Mouse (Mus musculus): ENCODE measurements at regions not wholly inside any gene's neighbourhood (a gene's known extent, or its start where the extent isn't known, plus 50 kb on each side); places are given as distances from the start of the nearest gene placed in this dataset.

DNA sequence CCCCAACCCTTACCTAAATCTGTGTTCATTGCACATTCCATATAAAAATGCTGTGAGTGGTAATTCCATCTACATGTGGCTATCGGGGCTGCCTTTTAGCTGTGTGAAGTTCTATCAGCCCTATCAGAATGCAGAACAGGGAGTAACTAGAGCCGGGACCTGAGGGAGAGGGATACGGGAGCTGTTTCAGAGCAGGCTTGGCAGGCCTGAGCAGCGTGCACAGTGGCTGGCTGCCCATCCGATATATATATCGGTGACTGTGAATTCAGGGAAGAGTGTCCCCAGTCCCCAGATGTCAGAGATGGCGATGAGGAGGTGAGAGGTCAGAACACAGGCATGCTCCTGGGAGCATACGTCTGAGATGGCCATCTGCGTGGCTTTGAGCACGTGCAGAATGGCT lies 79.0 kb downstream of the Arl4c start:
- Histone ChIP-seq H3K36me3 (ENCODE audit: control insufficient read depth, insufficient read depth) (no peaks in the 10 kb centered on the region), H3K27me3 (ENCODE audit: control insufficient read depth, insufficient read depth, insufficient read length) (no peaks in the 10 kb centered on the region), H3K4me3 (ENCODE audit: insufficient read depth, poor library complexity, severe bottlenecking) (no peak overlapping the region), H3ac (ENCODE audit: control insufficient read depth, insufficient read length, low read depth) (no peak overlapping the region), H3K79me3 (ENCODE audit: low read depth) (no peaks in the 10 kb centered on the region), H3K79me2 (ENCODE audit: control insufficient read depth, insufficient read depth) (no peaks in the 10 kb centered on the region)
- TF ChIP-seq USF1 (IDR thresholded peaks at IDR 0.05; ENCODE audit: low read depth), result no peak
- TF ChIP-seq MYOD1 (IDR thresholded peaks at IDR 0.05; ENCODE audit: control insufficient read depth, insufficient read length, low read depth), result no peak
- TF ChIP-seq MYOG (IDR thresholded peaks at IDR 0.05; ENCODE audit: control insufficient read depth, extremely low read depth, insufficient read length), result no peak
- TF ChIP-seq CEBPB (IDR thresholded peaks at IDR 0.05; ENCODE audit: low read depth), result no peak

GRCm38 (mm10) chr1:88622356-88622755 lies 79.7 kb downstream of the Arl4c start:
- no peak for TF ChIP-seq CEBPB (IDR thresholded peaks at IDR 0.05; ENCODE audit: low read depth)
- no peak for TF ChIP-seq MYOG (IDR thresholded peaks at IDR 0.05; ENCODE audit: control insufficient read depth, extremely low read depth, insufficient read length)
- no peak for TF ChIP-seq USF1 (IDR thresholded peaks at IDR 0.05; ENCODE audit: low read depth)
- TF ChIP-seq CTCF (IDR thresholded peaks at IDR 0.05; ENCODE audit: control insufficient read depth, insufficient read depth, insufficient read length), result no peak
- TF ChIP-seq MYOD1 (IDR thresholded peaks at IDR 0.05; ENCODE audit: control insufficient read depth, insufficient read length, low read depth), result no peak
- no peak for TF ChIP-seq FOSL1 (IDR thresholded peaks at IDR 0.05; ENCODE audit: insufficient read depth, low read length, poor library complexity, severe bottlenecking)
- TF ChIP-seq MAX (IDR thresholded peaks at IDR 0.05), result no peak
- H3K4me3 ChIP-seq (ENCODE audit: insufficient read depth, poor library complexity, severe bottlenecking), result no peak overlapping the region
- H3K79me3 ChIP-seq (ENCODE audit: low read depth), result no peaks in the 10 kb centered on the region
- no peaks in the 10 kb centered on the region for H3K27me3 ChIP-seq (ENCODE audit: control insufficient read depth, insufficient read depth, insufficient read length)
- H3K79me2 ChIP-seq (ENCODE audit: control insufficient read depth, insufficient read depth), result no peaks in the 10 kb centered on the region
- no peaks in the 10 kb centered on the region for H3K36me3 ChIP-seq (ENCODE audit: control insufficient read depth, insufficient read depth)
- H3ac ChIP-seq (ENCODE audit: control insufficient read depth, insufficient read length, low read depth), result no peak overlapping the region

DNA sequence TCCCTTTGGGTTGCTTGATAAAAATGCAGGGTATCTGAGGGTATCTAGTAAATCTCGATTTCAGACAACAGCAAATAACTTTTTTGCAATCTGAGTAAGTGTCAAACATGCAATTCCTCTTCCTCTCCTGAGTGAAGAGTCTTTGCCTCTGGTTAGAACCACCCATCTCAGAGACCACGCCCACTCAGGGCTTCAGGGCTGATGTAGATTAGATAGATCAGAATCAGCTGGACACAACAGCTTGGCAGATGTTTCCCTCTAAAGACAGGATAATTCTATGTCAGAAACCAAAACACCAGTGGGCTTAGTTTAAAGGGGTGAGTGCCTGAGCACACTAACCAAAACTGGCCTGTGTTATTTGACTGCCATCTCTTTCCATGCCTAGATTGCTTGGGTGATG lies 80.8 kb downstream of the Arl4c start:
- Histone ChIP-seq H3K27me3 (ENCODE audit: control insufficient read depth, insufficient read depth, insufficient read length) (no peaks in the 10 kb centered on the region), H3K36me3 (ENCODE audit: control insufficient read depth, insufficient read depth) (no peaks in the 10 kb centered on the region), H3K79me2 (ENCODE audit: control insufficient read depth, insufficient read depth) (no peaks in the 10 kb centered on the region), H3K4me3 (ENCODE audit: insufficient read depth, poor library complexity, severe bottlenecking) (no peak overlapping the region), H3ac (ENCODE audit: control insufficient read depth, insufficient read length, low read depth) (no peak overlapping the region), H3K79me3 (ENCODE audit: low read depth) (no peaks in the 10 kb centered on the region)
- TF ChIP-seq FOSL1 (IDR thresholded peaks at IDR 0.05; ENCODE audit: insufficient read depth, low read length, poor library complexity, severe bottlenecking) (no peak), USF1 (IDR thresholded peaks at IDR 0.05; ENCODE audit: low read depth) (no peak), CTCF (IDR thresholded peaks at IDR 0.05; ENCODE audit: control insufficient read depth, insufficient read depth, insufficient read length) (no peak), MYOD1 (IDR thresholded peaks at IDR 0.05; ENCODE audit: control insufficient read depth, insufficient read length, low read depth) (no peak), MAX (IDR thresholded peaks at IDR 0.05) (no peak), CEBPB (IDR thresholded peaks at IDR 0.05; ENCODE audit: low read depth) (no peak), MYOG (IDR thresholded peaks at IDR 0.05; ENCODE audit: control insufficient read depth, extremely low read depth, insufficient read length) (no peak)

- Histone ChIP-seq H3ac (ENCODE audit: control insufficient read depth, insufficient read length, low read depth) (no peak overlapping the region), H3K36me3 (ENCODE audit: control insufficient read depth, insufficient read depth) (no peaks in the 10 kb centered on the region), H3K4me3 (ENCODE audit: insufficient read depth, poor library complexity, severe bottlenecking) (no peak overlapping the region), H3K79me2 (ENCODE audit: control insufficient read depth, insufficient read depth) (no peaks in the 10 kb centered on the region), H3K27me3 (ENCODE audit: control insufficient read depth, insufficient read depth, insufficient read length) (no peaks in the 10 kb centered on the region), H3K79me3 (ENCODE audit: low read depth) (no peaks in the 10 kb centered on the region)
- no peak for TF ChIP-seq MAX (IDR thresholded peaks at IDR 0.05)
- TF ChIP-seq MYOG (IDR thresholded peaks at IDR 0.05; ENCODE audit: control insufficient read depth, extremely low read depth, insufficient read length), result no peak
- no peak for TF ChIP-seq USF1 (IDR thresholded peaks at IDR 0.05; ENCODE audit: low read depth)
- TF ChIP-seq CEBPB (IDR thresholded peaks at IDR 0.05; ENCODE audit: low read depth), result no peak
- TF ChIP-seq MYOD1 (IDR thresholded peaks at IDR 0.05; ENCODE audit: control insufficient read depth, insufficient read length, low read depth), result no peak
- no peak for TF ChIP-seq CTCF (IDR thresholded peaks at IDR 0.05; ENCODE audit: control insufficient read depth, insufficient read depth, insufficient read length)
- no peak for TF ChIP-seq FOSL1 (IDR thresholded peaks at IDR 0.05; ENCODE audit: insufficient read depth, low read length, poor library complexity, severe bottlenecking)
These were observed 89.0 kb downstream of the Arl4c start for GRCm38 (mm10) chr1:88613007-88613406.

GRCm38 (mm10) chr1:88611241-88611640 lies 90.8 kb downstream of the Arl4c start:
- Histone ChIP-seq H3K79me3 (ENCODE audit: low read depth) (no peaks in the 10 kb centered on the region), H3K36me3 (ENCODE audit: control insufficient read depth, insufficient read depth) (no peaks in the 10 kb centered on the region), H3ac (ENCODE audit: control insufficient read depth, insufficient read length, low read depth) (no peak overlapping the region), H3K4me3 (ENCODE audit: insufficient read depth, poor library complexity, severe bottlenecking) (no peak overlapping the region), H3K79me2 (ENCODE audit: control insufficient read depth, insufficient read depth) (no peaks in the 10 kb centered on the region), H3K27me3 (ENCODE audit: control insufficient read depth, insufficient read depth, insufficient read length) (no peaks in the 10 kb centered on the region)
- TF ChIP-seq USF1 (IDR thresholded peaks at IDR 0.05; ENCODE audit: low read depth), result no peak

DNA sequence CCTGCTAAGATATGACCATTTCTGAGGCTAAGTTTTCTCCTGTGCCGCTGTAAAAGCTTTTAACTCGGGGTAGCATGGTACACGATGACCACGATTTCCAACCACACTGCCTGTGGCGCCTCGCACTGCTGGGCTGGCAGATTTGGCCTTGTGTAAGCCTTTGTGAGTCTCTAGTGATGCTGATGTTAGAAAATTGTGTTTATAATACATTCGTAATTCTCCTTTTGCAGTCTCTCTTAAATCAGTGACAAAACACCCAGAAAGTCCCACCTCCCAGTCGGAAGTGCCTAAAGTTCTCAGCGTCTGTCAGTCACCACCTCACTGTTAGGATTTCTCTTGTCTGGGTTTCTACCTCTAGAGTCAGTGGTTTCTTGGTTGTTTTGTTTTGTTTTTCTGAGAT lies 91.2 kb downstream of the Arl4c start:
- Histone ChIP-seq H3K36me3 (ENCODE audit: control insufficient read depth, insufficient read depth) (no peaks in the 10 kb centered on the region), H3K79me2 (ENCODE audit: control insufficient read depth, insufficient read depth) (no peaks in the 10 kb centered on the region), H3K4me3 (ENCODE audit: insufficient read depth, poor library complexity, severe bottlenecking) (no peak overlapping the region), H3ac (ENCODE audit: control insufficient read depth, insufficient read length, low read depth) (no peak overlapping the region), H3K79me3 (ENCODE audit: low read depth) (no peaks in the 10 kb centered on the region), H3K27me3 (ENCODE audit: control insufficient read depth, insufficient read depth, insufficient read length) (no peaks in the 10 kb centered on the region)
- TF ChIP-seq MAX (IDR thresholded peaks at IDR 0.05), result no peak
- no peak for TF ChIP-seq MYOG (IDR thresholded peaks at IDR 0.05; ENCODE audit: control insufficient read depth, extremely low read depth, insufficient read length)
- TF ChIP-seq MYOD1 (IDR thresholded peaks at IDR 0.05; ENCODE audit: control insufficient read depth, insufficient read length, low read depth), result no peak
- TF ChIP-seq CTCF (IDR thresholded peaks at IDR 0.05; ENCODE audit: control insufficient read depth, insufficient read depth, insufficient read length), result no peak
- TF ChIP-seq USF1 (IDR thresholded peaks at IDR 0.05; ENCODE audit: low read depth), result no peak
- no peak for TF ChIP-seq CEBPB (IDR thresholded peaks at IDR 0.05; ENCODE audit: low read depth)
- TF ChIP-seq FOSL1 (IDR thresholded peaks at IDR 0.05; ENCODE audit: insufficient read depth, low read length, poor library complexity, severe bottlenecking), result no peak

Data from C2C12 (cell line).